Mouse (Mus musculus) skeletal muscle tissue, adult 2 months (tissue): ENCODE results near the gene Fam83d.
"Not testable (repeated sequence)": the region's sequence is repeated elsewhere in the genome, so short reads cannot be mapped to it uniquely, and the experiment has no call there.

ENCODE experiments used
- DNase-seq: peaks from one replicate; pipeline ENCODE4 v3.0.0-alpha.2; 2012; ENCODE audit warnings: low read depth, low spot score

Fam83d gene

DNA sequence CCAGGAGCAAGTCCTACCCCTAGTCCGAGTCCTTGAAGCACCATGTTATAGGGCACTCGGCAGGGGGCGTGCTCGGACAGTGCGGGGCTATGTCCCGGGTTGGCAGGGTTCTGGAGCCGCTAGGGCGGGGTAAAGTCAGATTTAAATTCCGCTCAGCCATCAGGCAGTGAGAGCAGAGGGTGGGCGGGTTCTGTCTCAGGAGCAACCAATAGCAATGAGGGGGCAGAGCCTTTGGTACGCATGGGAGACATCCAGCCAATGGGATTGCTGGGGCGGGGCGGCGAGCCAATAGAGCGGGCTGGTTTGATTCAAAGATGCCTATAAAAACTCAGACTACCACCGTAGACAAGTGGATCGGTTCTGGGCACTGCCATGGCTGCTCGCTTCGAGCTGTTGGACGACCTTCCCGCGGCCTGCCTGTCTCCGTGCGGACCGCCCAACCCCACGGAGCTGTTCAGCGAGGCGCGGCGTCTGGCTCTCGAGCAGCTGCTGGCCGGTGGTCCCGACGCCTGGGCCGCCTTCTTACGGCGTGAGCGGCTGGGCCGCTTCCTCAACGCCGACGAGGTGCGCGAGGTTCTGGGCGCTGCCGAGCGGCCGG lies at the start of gene Fam83d:
Gene Fam83d, plus strand, starts transcription at position 352 of the 598 bp plus-strand sequence.
- peak; percentile 96 for DNase-seq

DNA sequence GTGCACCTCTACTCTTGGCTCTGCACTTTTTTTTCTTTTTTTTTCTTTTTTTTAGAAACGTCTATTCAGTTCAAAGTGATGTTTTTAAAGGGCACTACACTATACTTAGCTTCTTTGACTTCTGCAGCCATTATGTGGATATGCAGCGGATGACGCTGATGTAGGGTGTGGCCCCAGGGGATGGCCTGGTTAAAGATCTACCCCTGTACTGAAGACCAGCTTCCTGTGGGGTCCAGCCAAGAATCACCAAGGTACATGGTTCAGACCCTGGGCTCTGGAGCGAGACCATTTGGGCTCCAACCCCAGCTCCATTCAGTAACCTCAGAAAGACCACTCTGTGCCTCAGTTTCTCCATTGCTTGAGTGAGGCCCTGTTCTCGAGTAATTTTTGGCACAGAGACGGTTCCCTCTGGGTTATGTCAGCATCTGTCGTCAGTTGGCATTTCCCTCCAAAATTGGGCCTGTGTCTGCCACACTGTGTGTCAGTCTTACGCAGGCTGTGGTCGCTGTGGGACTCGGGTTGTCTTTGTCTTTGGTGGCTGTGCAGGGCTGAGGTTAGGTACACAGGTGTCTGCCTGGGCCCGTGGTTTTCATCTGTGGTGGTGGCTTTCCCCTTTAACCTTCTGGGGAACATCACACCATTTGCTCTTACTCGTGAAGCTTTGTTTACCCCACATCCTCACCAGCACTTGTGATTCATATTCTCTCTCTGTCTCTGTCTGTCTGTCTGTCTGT lies 48.9 kb upstream of the Fam83d start:
- DNase-seq, result peak; percentile 18

- DNase-seq, result peak; percentile 48
Observed at GRCm38 (mm10) chr2:158720715-158721370, 47.0 kb upstream of the Fam83d start.

GRCm38 (mm10) chr2:158721481-158721880 lies 46.4 kb upstream of the Fam83d start:
- DNase-seq, result no peak

DNA sequence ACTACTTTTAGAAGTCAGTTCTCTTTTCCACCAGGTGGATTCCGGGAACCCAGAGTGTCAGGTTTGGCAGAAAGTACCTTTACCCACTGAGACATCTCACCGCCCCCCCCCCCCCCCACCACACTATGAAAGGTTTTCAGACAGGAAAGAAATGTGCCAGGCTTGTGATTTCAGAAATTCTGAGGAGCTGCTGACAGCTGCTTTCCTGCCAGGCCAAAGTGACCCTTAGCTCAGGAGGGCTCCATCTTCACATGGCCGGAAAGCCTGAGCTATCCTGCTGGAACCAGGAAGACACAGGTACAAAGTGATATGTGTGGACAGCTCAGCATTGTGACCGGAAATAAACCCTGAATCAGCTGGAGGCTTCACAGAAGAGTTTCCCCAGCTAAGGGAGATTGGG lies 45.8 kb upstream of the Fam83d start:
- DNase-seq, result no peak

GRCm38 (mm10) chr2:158722991-158723551 lies 44.8 kb upstream of the Fam83d start:
- DNase-seq, result no peak

DNA sequence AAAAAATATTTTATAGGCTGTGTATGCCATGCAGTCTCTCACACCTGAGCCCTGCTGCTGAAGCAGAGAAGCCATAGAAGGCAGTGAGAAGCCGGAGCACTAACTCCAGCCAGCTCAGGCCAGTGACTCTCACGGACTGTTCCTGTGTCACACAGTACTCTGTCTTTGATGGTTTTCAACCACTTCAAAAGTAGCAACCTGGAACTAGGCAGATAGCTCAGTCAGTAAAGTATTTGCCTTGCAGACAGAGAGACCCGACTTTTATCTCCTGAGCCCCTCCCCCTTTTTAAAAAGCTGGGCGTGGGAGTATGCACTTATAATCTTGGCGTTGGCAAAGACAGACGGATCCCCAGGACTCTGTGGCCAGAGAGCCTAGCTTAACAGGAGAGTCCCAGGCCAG lies 44.1 kb upstream of the Fam83d start:
- DNase-seq, result no peak

DNA sequence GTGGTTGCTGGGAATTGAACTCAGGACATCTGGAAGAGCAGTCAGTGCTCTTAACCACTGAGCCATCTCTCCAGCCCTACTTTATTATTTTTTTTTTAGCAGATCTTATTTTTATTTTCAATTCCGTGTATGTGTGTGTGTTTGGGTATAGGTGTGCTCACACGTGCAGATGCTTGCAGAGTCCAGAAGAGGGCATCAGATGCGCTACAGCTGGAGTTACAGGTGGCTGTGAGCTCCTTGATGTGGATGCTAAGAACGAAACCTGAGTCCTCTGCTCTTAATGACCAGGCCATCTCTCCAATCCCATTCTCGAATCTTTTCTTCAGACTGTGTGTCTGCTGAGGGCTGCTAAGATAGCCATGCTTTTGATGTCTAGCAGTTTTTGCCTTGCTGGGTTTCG lies 41.6 kb upstream of the Fam83d start:
- DNase-seq, result no peak

GRCm38 (mm10) chr2:158728061-158728815 lies 39.7 kb upstream of the Fam83d start:
- no peak for DNase-seq

GRCm38 (mm10) chr2:158730896-158731295 lies 37.0 kb upstream of the Fam83d start:
- DNase-seq, result no peak

- DNase-seq, result no peak
Observed at GRCm38 (mm10) chr2:158732521-158732920, 35.4 kb upstream of the Fam83d start.

GRCm38 (mm10) chr2:158733136-158733535 lies 34.8 kb upstream of the Fam83d start:
- no peak for DNase-seq

DNA sequence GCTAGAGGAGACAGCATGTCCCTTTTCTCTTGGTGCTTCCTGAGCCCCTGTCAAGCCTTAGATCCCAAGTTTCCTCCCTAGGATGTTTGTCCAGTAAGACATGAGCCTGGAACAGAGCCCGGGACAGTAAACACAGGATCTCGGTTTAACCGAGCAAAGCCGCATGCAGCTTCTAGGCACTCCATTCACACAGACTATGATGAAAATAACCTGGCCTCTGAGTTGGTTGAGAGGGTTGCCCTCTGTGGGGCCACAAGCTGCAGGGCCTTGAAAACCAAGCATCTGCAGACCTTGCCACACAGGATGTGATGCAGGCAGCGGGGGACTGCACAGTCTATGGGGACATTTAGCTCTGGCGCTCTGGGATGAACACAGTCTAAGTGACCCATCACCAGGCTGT lies 34.0 kb upstream of the Fam83d start:
- no peak for DNase-seq

- peak; percentile 20 for DNase-seq
Observed at GRCm38 (mm10) chr2:158734500-158735152, 33.3 kb upstream of the Fam83d start.

GRCm38 (mm10) chr2:158735340-158735739 lies 32.6 kb upstream of the Fam83d start:
- DNase-seq, result peak; percentile 13

DNA sequence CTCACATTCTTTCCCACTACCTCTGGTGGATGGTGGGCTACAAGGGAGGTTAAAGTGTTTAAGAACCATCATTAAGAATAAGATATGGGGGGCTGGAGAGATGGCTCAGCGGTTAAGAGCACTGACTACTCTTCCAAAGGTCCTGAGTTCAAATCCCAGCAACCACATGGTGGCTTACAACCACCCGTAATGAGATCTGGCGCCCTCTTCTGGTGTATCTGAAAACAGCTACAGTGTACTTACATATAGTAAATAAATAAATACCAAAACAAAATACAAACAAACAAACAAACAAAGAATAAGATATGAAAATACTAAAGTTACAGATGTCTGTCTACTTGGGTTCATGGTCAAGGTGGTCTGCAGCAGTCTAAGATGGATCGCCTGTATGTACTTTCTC lies 31.6 kb upstream of the Fam83d start:
- DNase-seq, result not testable (repeated sequence)

DNA sequence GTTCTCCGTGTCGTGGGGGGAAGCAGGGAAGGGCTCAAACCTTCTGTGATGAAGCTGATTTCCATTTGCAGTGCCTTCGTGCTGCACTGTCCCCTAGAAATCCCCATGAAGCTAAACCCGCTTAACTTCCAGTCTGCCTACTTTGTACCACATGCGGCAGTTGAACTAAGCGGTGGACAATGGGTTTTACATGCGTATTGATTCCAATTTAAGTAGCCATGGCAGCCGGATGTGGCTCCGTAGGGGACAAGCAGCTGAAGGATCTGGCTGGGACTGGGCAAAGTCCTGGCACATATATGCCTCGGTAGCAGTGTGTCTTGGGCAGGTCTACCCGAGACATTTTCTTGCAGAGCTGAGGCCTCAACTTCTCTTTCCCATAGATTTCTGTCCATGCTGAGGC lies 29.3 kb upstream of the Fam83d start:
- DNase-seq, result no peak

DNA sequence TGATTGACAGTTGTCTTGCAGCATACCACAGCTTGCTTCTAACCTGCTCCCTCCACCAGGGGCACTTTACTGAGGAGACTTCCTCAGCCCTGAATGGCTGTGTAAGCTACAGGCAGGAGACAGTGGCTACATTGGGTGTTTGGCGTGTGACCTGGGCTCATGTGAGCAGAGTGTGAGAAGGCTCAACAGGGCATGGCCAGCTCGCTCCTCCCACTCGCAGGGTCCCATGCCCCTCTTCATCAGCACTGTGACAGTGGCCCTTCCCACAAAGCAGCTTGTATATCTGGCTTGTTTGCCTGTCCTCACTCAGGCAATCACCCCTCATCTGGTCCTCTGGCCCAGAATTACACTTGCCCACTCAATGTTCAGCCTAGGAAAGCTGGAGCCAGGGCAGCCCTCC lies 28.8 kb upstream of the Fam83d start:
- DNase-seq, result no peak

GRCm38 (mm10) chr2:158741011-158741501 lies 26.8 kb upstream of the Fam83d start:
- no peak for DNase-seq

GRCm38 (mm10) chr2:158742431-158742830 lies 25.5 kb upstream of the Fam83d start:
- DNase-seq, result no peak

GRCm38 (mm10) chr2:158743518-158744141 lies 24.3 kb upstream of the Fam83d start:
- DNase-seq, result no peak
